Comparison of ENCODE assay signal across 7 mouse cellular contexts in genomic region chr9:98954391-98955102, GRCm38 (mm10). TPM values are rescaled to one million over a fixed set of nuclear protein-coding genes. Genes with fewer than 3 reads are reported as not detected.
DNase-seq lines count a peak whose midpoint lies in the region; ATAC-seq and TF ChIP-seq lines count a peak whose summit lies in the region.

No protein-coding gene starts in this region.

- H3K9me3 ChIP-seq in heart, embryonic 14.5 days (ENCODE audit: control insufficient read depth, low read length) = no peaks in the 10 kb centered on the region
- H3K9me3 ChIP-seq in liver, embryonic 16.5 days (replicated peaks; ENCODE audit: control insufficient read depth, low read length) = no peaks in the 10 kb centered on the region

- H3K4me2 ChIP-seq in heart, embryonic 14.5 days (ENCODE audit: low read length) = peak overlapping the region; percentile 82
- H3K4me2 ChIP-seq in liver, embryonic 16.5 days (ENCODE audit: low read depth, low read length) = peak overlapping the region; percentile 43

- H3K27ac ChIP-seq in spleen, adult 2 months (ENCODE audit: insufficient read depth, low read length) = no peak overlapping the region
- H3K27ac ChIP-seq in heart, embryonic 14.5 days (replicated peaks in 1 of 2; ENCODE audit: control insufficient read depth in 1 of 2, insufficient read depth in 1 of 2, low read depth in 2 of 2, low read length in 2 of 2) = no peak overlapping the region
- no peak overlapping the region for H3K27ac ChIP-seq in liver, embryonic 16.5 days (ENCODE audit: low read length)

- intact Hi-C loops in left cerebral cortex, postnatal 36 days (cut with DNase I) = loop anchor here (5.0 to 10.0 kb wide), 2 partner anchors 310 to 918 kb away; no protein-coding TSS in a partner anchor

- peak overlapping the region; percentile 22; the same call in 1 of the 2 replicates for H3K9ac ChIP-seq in heart, embryonic 14.5 days (ENCODE audit: low read length)
- no peak overlapping the region for H3K9ac ChIP-seq in liver, embryonic 16.5 days (ENCODE audit: low read depth, low read length)

- no peak for TF ChIP-seq POLR2A in spleen, adult 2 months (IDR thresholded peaks at IDR 0.05; ENCODE audit: low read depth, low read length)

- H3K4me3 ChIP-seq in spleen, adult 2 months (ENCODE audit: extremely low read depth, insufficient read depth, insufficient read length) = peak overlapping the region; percentile 20; the same call in 1 of the 2 replicates
- peak overlapping the region; percentile 26 to 48 for H3K4me3 ChIP-seq in heart, embryonic 14.5 days (ENCODE audit: control insufficient read depth in 1 of 2, insufficient read depth in 1 of 2, low read depth in 1 of 2, low read length in 2 of 2)
- H3K4me3 ChIP-seq in liver, embryonic 16.5 days (ENCODE audit: low read depth, low read length) = peak overlapping the region; percentile 35

- TF ChIP-seq CTCF in spleen, adult 2 months (IDR thresholded peaks at IDR 0.05; ENCODE audit: extremely low read depth, insufficient read depth, insufficient read length, insufficient replicate concordance) = no peak

- 6% methylated on average over 33 of the region's 33 CpGs for whole genome bisulfite sequencing in spleen, adult 2 months
- 2% methylated on average over 33 of the region's 33 CpGs for WGBS in heart, embryonic 14.5 days
- WGBS in liver, embryonic 16.5 days (ENCODE audit: insufficient replicate concordance) = 2% methylated on average over 33 of the region's 33 CpGs

- ATAC-seq in heart, embryonic 14.5 days (ENCODE audit: insufficient number of reproducible peaks, insufficient read depth, low FRiP score, low read depth) = no peak
- ATAC-seq in liver, embryonic 16.5 days (ENCODE audit: low read depth) = no peak
- no peak for ATAC-seq in megakaryocyte progenitor cell, adult 5-6 weeks (replicated peaks; ENCODE audit: poor library complexity)

- H3K36me3 ChIP-seq in spleen, adult 2 months (ENCODE audit: control insufficient read depth, insufficient read depth, low read length) = no peaks in the 10 kb centered on the region
- no peaks in the 10 kb centered on the region for H3K36me3 ChIP-seq in heart, embryonic 14.5 days (ENCODE audit: control insufficient read depth, insufficient read depth, low read length)
- no peaks in the 10 kb centered on the region for H3K36me3 ChIP-seq in liver, embryonic 16.5 days (ENCODE audit: control insufficient read depth, insufficient read depth)

- peaks cover 7% of the 10 kb centered on the region; the same call in 1 of the 2 replicates for H3K4me1 ChIP-seq in spleen, adult 2 months (ENCODE audit: control insufficient read depth, insufficient read depth, insufficient read length)
- peaks cover 3 to 26% of the 10 kb centered on the region in 2 experiments; a peak in 2 of 4 replicates for H3K4me1 ChIP-seq in heart, embryonic 14.5 days (ENCODE audit: control insufficient read depth in 2 of 2, insufficient read depth in 2 of 2, low read length in 2 of 2)
- H3K4me1 ChIP-seq in liver, embryonic 16.5 days (ENCODE audit: control insufficient read depth, low read depth, low read length) = peaks cover 8% of the 10 kb centered on the region

- no peak for DNase-seq in spleen, adult 2 months (ENCODE audit: low read depth in 1 of 2, low spot score in 2 of 2)
- DNase-seq in spleen, postnatal 14 days (ENCODE audit: low spot score in 2 of 2) = no peak
- DNase-seq in left cerebral cortex, postnatal 36 days (ENCODE audit: low spot score in 2 of 2) = no peak
- DNase-seq in layer of hippocampus, adult 9-10 months (ENCODE audit: low spot score) = no peak

- peaks cover 50% of the 10 kb centered on the region for H3K27me3 ChIP-seq in spleen, adult 2 months (ENCODE audit: control insufficient read depth, insufficient read depth, low read length)
- H3K27me3 ChIP-seq in heart, embryonic 14.5 days (ENCODE audit: control insufficient read depth, insufficient read depth, low read length) = peaks cover 89% of the 10 kb centered on the region
- H3K27me3 ChIP-seq in liver, embryonic 16.5 days (ENCODE audit: control insufficient read depth, insufficient read depth, low read depth, low read length) = peaks cover 96% of the 10 kb centered on the region

RNA-seq across cellular contexts. Expression of gene Foxl2, which starts 0.5 kb away (rescaled TPM):
- not detected in 2 replicates for polyA plus RNA-seq in spleen, adult 2 months (2012; rRNA removed)
- polyA plus RNA-seq in heart, embryonic 14.5 days (2014; fragmentation: Nextera tagmentation; extraction: Ambion mirVana) = not detected in 2 replicates
- not detected in 2 replicates for polyA plus RNA-seq in liver, embryonic 16.5 days (2015; fragmentation: Nextera tagmentation; extraction: Ambion mirVana)
- not detected in 2 replicates for total RNA-seq in megakaryocyte progenitor cell, adult 5-6 weeks (2015)
- not detected in 2 replicates for total RNA-seq in megakaryocyte progenitor cell, adult 5-6 weeks (2017)
- total RNA-seq in left cerebral cortex, postnatal 36 days (2021) = under 1 TPM; 0.91 to 0.99 TPM

RNA-seq across cellular contexts. Expression of gene Faim, which starts 31.6 kb away (rescaled TPM):
- polyA plus RNA-seq in spleen, adult 2 months (2012; rRNA removed) = 2.9 and 4.6 TPM in 2 replicates
- polyA plus RNA-seq in heart, embryonic 14.5 days (2014; fragmentation: Nextera tagmentation; extraction: Ambion mirVana) = 32.3 and 32.5 TPM in 2 replicates
- polyA plus RNA-seq in liver, embryonic 16.5 days (2015; fragmentation: Nextera tagmentation; extraction: Ambion mirVana) = 8.0 and 10.3 TPM in 2 replicates
- 45.6 and 51.6 TPM in 2 replicates for total RNA-seq in megakaryocyte progenitor cell, adult 5-6 weeks (2015)
- total RNA-seq in megakaryocyte progenitor cell, adult 5-6 weeks (2017) = 115 and 117 TPM in 2 replicates
- 10 to 100 TPM; 32.3 to 34.1 TPM for total RNA-seq in left cerebral cortex, postnatal 36 days (2021)

RNA-seq across cellular contexts. Expression of gene 7420426K07Rik, which starts 51.6 kb away (rescaled TPM):
- not detected in 2 replicates for polyA plus RNA-seq in spleen, adult 2 months (2012; rRNA removed)
- polyA plus RNA-seq in heart, embryonic 14.5 days (2014; fragmentation: Nextera tagmentation; extraction: Ambion mirVana) = not detected in 2 replicates
- not detected in 2 replicates for polyA plus RNA-seq in liver, embryonic 16.5 days (2015; fragmentation: Nextera tagmentation; extraction: Ambion mirVana)
- total RNA-seq in megakaryocyte progenitor cell, adult 5-6 weeks (2015) = not detected in 2 replicates
- total RNA-seq in megakaryocyte progenitor cell, adult 5-6 weeks (2017) = not detected in 2 replicates
- not detected for total RNA-seq in left cerebral cortex, postnatal 36 days (2021)
